Mouse (Mus musculus): ENCODE measurements at regions not wholly inside any gene's neighbourhood (a gene's known extent, or its start where the extent isn't known, plus 50 kb on each side); places are given as distances from the start of the nearest gene placed in this dataset.

- TF ChIP-seq CTCF (IDR thresholded peaks at IDR 0.05; ENCODE audit: low read depth, low read length), result no peak
- TF ChIP-seq POLR2A (IDR thresholded peaks at IDR 0.05; ENCODE audit: insufficient read depth, low read length), result no peak
- no peak for TF ChIP-seq EP300 (IDR thresholded peaks at IDR 0.05; ENCODE audit: insufficient read depth, low read depth, low read length)
Observed at GRCm38 (mm10) chr14:60485889-60486274, 112.8 kb downstream of the Amer2 start.

All from ES-Bruce4 (cell line).